Mouse (Mus musculus) subcutaneous adipose tissue, adult 2 months (tissue): ENCODE results near the gene Npl. TPM values are rescaled to one million over a fixed set of nuclear protein-coding genes. Genes with fewer than 3 reads are reported as not detected.

Experiments used
- polyA plus RNA-seq: library from polyadenylated mRNA; depleted of rRNA; stranded (reverse); fragments of >200 nt; gene quantifications from 2 replicates; pipeline ENCODE4 v1.2.3, GENCODE M21; 2012; ENCODE audit warnings: low replicate concordance; rRNA removed

Gene Npl
- polyA plus RNA-seq: 2.2 and 9.3 TPM in 2 replicates

GRCm38 (mm10) chr1:153549536-153550199, at the start of gene Npl:
TSS of gene Npl (minus strand) at chr1:153550045.

GRCm38 (mm10) chr1:153487500-153487879, 62.4 kb downstream of the Npl start, which contains the start of gene Dhx9:
TSS of gene Dhx9 (minus strand) at chr1:153487660.

Other genes starting within 250 kb of the Npl start
- 208 and 227 TPM in 2 replicates for gene Lamc1, start 217.3 kb downstream of the Npl start, polyA plus RNA-seq
- 0.13 TPM in 1 of 2 replicates, not detected in the other for gene Shcbp1l, start 124.9 kb downstream of the Npl start, polyA plus RNA-seq
- gene Dhx9, start 62.4 kb downstream of the Npl start, polyA plus RNA-seq: 13.6 and 24.8 TPM in 2 replicates
- gene Rgs8, start 103.0 kb upstream of the Npl start, polyA plus RNA-seq: 0.01 and 0.03 TPM in 2 replicates
- gene Rgs16, start 190.3 kb upstream of the Npl start, polyA plus RNA-seq: 2.0 and 5.3 TPM in 2 replicates
- 10.7 and 13.3 TPM in 2 replicates for gene Rnasel, start 199.4 kb upstream of the Npl start, polyA plus RNA-seq